Mouse (Mus musculus) brain, adult 2 months (tissue): ENCODE results near the gene Taar1.

Experiments used
- DNase-seq: peaks from one replicate; pipeline ENCODE4 v3.0.0; 2011; ENCODE audit warnings: low read depth, low spot score

Gene Taar1

GRCm38 (mm10) chr10:23920056-23920455 lies at the start of gene Taar1:
Taar1 (plus strand) TSS chr10:23920356.
- no peak for DNase-seq

- peak; percentile 3 for DNase-seq
Measured at GRCm38 (mm10) chr10:23880695-23881094, 39.5 kb upstream of the Taar1 start.

GRCm38 (mm10) chr10:23884910-23885309 lies 35.2 kb upstream of the Taar1 start:
- DNase-seq: no peak

GRCm38 (mm10) chr10:23886060-23886459 lies 34.1 kb upstream of the Taar1 start:
- DNase-seq: no peak

GRCm38 (mm10) chr10:23892987-23893386 lies 27.2 kb upstream of the Taar1 start:
- no peak for DNase-seq

DNA sequence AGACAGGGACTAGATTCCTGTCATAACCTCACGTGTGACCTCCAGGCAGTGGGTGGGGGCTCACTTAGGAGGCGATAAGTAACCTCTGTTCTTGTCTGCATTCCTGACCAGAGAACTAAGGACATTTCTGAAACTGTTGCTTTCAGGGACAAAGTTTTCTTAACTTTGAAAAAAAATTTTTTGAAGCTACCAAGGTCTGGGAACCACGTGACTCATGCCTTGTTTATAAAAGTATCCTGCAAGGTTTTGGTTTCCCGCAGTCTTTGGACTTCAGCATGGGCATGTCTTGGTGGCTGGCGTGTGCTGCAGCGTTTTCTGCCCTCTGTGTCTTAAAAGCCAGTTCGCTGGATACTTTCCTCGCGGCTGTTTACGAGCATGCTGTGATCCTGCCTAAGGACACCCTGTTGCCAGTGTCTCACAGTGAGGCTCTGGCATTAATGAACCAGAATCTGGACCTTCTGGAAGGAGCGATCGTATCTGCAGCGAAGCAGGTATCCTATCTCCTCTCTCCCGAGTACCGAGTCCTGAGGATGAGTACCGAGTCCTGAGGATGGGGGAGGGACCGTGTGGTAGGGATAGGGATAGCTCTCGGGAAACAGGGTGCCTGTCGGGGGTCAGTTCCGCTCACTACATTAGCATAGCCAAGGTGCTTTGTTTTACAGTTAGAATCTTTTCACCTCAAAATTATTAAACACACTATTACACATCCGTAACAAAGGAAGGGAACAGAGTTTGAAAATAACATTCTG lies 25.4 kb upstream of the Taar1 start, which contains the start of gene Vnn1:
Vnn1 (plus strand) TSS at position 88 of the 749 bp plus-strand sequence.
- peak; percentile 2 for DNase-seq

- no peak for DNase-seq
Measured at GRCm38 (mm10) chr10:23895376-23895775, 24.8 kb upstream of the Taar1 start.

GRCm38 (mm10) chr10:23901119-23901518 lies 19.0 kb upstream of the Taar1 start:
- DNase-seq: no peak

DNA sequence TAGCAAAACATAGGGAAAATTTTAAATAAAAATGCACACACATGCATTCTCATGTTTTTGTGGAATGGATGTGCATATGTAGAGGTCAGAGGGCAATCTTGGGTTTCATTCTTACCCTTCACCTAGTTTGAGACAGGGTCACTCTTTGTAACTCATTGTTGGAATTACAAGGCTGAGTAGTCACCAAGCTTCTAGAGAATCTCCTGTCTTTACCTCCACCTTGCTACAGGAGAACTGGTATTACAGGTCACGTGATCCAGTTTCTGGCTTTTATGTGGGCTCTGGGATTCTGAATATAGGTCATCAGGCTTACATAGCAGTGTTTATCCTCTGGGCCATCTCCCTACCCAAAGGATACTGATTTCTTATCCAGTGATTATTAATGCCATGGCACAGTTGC lies 14.5 kb upstream of the Taar1 start:
- no peak for DNase-seq

DNA sequence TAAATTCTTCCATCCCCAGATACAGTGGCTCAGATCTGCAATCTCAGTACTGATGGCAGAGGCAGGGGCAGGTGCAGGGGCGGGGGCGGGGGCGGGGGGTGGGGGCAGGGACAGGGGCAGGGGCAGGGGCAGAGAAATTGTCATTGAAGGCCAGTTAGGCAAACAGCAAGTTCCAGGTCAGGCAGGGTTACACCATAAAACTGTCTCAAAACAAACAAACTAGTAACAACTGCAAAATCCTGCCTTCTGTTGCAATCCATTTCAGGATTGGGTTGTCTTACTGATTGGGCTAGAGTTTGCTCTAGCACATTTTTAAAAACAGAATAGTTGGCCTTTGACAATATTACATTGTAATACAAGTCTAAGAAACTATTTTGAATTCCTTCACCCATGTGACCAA lies 2.3 kb downstream of the Taar1 start:
- DNase-seq: no peak

GRCm38 (mm10) chr10:23923941-23924340 lies 3.8 kb downstream of the Taar1 start:
- DNase-seq: no peak

GRCm38 (mm10) chr10:23937613-23938012 lies 17.5 kb downstream of the Taar1 start:
- DNase-seq: no peak

GRCm38 (mm10) chr10:23938312-23938711 lies 18.2 kb downstream of the Taar1 start, which contains the start of gene Taar2:
Taar2 (plus strand) TSS chr10:23938572.
- DNase-seq: peak; percentile 2

GRCm38 (mm10) chr10:23942465-23942864 lies 22.3 kb downstream of the Taar1 start:
- no peak for DNase-seq

DNA sequence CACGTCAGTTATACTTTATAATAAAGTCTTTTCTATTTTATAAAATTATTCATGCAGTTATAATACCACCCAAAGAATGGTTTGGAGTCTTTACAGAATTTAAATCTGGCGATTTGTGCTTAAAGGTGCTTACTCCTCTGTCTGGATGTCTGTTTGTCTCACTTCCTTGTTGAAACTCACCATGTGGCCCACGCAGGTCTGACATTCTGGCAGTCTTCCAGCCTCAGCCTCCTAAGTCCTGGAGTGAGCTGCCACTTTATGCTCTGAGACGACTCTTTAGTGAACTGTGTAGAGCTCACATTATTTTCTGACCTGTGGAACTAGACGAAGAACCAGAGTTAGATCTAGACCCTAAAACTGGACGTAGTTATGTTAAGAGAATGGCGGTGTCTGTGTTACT lies 27.9 kb downstream of the Taar1 start:
- DNase-seq: peak; percentile 27

GRCm38 (mm10) chr10:23949508-23950005 lies 29.4 kb downstream of the Taar1 start, which contains the start of gene Taar3:
Taar3 (plus strand) TSS chr10:23949558.
- DNase-seq: peak; percentile 45

DNA sequence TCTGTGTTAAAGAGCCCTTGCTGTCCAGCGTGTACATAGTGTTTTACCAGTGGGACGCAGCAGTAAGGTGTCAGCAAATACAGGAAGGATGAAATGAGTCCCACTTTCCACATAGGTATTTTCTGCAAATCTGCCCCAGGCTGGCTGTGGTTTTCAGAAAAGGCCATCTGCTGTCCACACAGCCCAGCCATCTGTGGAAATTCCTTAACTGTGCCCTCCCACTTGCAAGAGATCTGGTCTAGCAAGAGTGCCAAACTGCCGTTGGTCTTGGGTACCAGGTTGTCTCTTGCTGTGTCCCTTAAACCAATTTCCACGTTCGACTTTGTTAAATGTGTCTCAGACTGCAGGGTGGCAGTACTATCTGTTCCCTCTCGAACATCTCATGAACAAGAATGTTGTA lies 31.6 kb downstream of the Taar1 start:
- peak; percentile 92 for DNase-seq

- DNase-seq: no peak
Measured at GRCm38 (mm10) chr10:23959071-23959470, 38.9 kb downstream of the Taar1 start.

DNA sequence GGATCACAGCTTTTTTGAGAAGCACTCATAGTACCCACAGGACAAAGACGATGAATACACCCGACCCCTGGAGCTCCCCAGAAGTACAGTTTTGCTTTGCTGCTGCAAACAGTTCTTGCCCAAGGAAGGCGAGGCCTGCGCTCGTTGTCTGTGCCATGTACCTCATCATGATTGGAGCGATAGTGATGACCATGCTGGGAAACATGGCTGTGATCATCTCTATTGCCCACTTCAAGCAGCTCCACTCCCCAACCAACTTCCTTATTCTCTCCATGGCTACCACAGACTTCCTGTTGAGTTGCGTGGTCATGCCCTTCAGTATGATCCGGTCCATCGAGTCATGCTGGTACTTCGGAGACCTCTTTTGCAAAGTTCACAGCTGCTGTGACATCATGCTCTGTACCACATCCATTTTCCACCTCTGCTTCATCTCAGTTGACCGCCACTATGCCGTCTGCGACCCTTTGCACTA lies 40.3 kb downstream of the Taar1 start, which contains the start of gene Taar4:
Taar4 (plus strand) TSS at position 51 of the 472 bp plus-strand sequence.
- no peak for DNase-seq

DNA sequence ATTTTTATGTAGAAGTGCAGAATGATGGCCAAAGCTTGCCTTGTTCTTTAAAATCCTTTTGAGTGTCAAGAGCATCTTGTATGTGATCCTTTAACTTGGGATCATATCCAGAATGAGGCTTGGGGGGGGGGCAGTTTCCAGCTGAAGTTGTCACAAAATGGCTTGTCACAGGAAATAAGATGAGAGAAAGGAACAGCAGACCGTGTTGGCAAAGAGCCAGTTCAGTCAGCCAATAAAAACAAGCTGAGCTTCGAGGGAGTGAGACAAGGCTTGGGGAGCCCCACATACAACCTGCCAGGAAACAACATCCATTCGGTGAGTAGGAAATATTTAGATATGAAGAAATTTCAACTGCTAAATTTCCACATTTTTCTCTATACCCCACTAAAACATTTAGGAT lies 43.3 kb downstream of the Taar1 start:
- no peak for DNase-seq

DNA sequence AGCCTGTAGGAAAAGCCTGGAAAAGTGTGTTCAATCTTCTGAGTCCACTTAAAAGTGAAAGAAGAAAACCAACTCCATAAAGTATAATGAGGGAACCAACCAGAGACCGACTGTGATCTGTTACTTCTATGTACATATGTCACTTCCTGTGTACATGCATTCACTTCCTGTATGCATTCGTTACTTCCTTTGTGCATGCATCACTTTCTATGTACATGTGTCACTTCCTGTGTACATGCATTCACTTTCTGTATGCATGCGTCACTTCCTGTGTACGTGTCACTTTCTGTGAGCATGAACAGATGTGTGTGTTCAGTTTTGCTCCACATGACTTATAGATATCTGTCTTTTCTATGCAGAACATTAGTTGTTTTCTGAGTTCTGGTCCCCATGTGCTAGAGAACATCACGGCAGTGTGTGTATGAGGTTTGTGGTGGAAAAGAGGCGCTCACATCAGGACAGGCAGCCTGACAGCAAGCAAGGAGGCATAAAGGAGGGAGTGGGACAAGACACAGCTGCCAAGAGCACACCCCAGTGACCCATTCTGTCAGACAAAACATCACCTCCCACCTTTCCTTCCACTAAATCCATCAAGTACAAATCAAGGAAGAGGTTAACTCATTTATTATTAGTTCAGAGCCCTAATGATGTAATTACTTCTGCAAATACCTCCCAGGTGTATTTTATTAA lies 44.9 kb downstream of the Taar1 start:
- no peak for DNase-seq

DNA sequence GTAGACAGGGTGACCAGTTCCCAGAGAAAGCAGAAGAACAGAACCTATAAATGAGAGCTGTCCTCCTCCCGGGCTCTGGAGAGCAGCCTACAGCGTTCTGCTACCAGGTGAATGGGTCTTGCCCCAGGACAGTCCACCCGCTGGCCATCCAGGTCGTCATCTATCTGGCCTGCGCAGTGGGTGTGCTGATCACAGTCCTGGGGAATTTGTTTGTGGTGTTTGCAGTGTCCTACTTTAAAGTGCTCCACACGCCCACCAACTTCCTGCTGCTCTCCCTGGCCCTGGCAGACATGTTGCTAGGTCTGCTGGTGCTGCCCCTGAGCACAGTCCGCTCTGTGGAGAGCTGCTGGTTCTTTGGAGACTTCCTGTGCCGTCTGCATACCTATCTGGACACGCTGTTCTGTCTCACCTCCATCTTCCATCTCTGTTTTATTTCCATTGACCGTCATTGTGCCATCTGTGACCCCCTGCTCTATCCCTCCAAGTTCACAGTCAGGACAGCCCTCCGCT lies 50.6 kb downstream of the Taar1 start, which contains the start of gene Taar5:
Taar5 (plus strand) TSS at position 51 of the 510 bp plus-strand sequence.
- DNase-seq: no peak
